Mouse (Mus musculus) kidney, postnatal 4 days (tissue): ENCODE results near the gene Ddx4.

Source experiments
- DNase-seq, 2 experiments: peaks; one replicate each; pipeline ENCODE4 v3.0.0; 2021; ENCODE audit warnings: mixed read lengths in 2 of 2

The Ddx4 gene

DNA sequence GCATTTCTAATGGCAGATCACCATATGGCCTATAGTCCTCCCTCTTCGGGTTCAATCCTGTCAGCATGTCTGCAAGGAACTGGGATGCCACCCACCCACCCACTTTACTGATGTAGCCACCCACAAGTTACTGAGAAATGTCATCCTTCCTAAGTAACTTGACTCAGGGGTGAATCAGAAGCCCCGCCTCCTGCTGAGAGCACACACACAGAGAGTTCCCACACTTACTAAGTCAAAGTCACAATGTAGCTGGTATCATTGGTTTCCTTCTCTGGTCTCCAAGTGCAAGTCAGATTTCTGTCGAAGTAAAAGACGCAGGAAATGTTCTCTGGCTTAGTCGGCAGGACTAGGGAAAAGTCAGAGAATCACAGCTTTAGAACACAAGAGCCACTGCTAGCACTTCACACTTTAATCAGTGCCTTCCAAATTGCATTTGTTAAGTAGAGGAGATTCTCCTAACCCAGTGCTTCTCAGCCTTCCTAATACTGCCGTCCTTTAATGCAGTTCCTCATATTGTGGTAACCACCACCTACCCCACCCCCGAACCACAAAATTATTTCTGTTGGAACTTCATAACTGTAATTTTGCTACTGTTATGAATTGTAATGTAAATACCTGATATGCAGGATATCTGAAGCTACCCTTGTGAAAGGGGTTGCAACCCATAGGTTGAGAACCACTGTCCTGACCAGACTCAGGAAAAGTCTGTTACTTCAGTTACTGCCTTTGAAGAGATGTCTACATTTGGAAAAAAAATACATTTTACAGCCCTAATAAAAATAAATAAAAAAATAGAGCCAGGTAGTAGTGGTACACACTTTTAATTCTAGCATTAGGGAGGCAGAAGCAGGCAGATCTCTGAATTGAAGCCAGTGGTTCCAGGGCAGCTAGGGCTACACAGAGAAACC is 100.4 kb downstream of the Ddx4 start:
- no peak for DNase-seq
